Mouse (Mus musculus): ENCODE results near the gene Ccdc85b. TPM values are rescaled to one million over a fixed set of nuclear protein-coding genes. Genes with fewer than 3 reads are reported as not detected.

Ccdc85b gene
- total and polyA plus RNA-seq, 2 experiments from 2014 or later: 16.0 to 18.5 TPM

DNA sequence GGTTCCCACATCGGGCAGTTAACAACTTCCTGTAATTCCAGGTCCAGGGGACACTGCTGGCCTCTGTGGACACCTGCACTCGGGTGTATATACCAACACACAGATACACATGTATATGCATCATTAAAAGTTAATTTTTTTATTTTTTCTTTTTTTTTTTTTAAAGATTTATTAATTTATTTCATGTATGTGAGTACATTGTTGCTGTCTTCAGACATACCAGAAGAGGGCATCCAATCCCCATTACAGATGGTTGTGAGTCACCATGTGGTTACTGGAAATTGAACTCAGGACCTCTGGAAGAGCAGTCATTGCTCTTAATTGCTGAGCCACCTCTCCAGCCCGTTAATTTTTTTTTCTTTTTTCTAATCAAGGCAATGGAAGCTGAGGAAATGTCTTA lies 15.2 kb upstream of the Ccdc85b start:
- no peak for DNase-seq (ENCODE audit: low spot score)
- H3K36me3 ChIP-seq (ENCODE audit: insufficient read depth, low read length): no peaks in the 10 kb centered on the region
- TF ChIP-seq CTCF (IDR thresholded peaks at IDR 0.05; ENCODE audit: low read depth): peak; percentile 33
- no peak overlapping the region for H3K4me2 ChIP-seq (ENCODE audit: low read depth, low read length)
- 82% methylated on average over 3 of the region's 3 CpGs for WGBS
- no peak overlapping the region for H3K4me3 ChIP-seq (ENCODE audit: low read length)
- peaks cover 7% of the 10 kb centered on the region for H3K4me1 ChIP-seq (ENCODE audit: insufficient read depth, low read length)
- no peak for ATAC-seq
- no peaks in the 10 kb centered on the region for H3K27me3 ChIP-seq (ENCODE audit: insufficient read depth, low read length)
- H3K9me3 ChIP-seq (ENCODE audit: low read length): no peaks in the 10 kb centered on the region
- H3K9ac ChIP-seq (replicated peaks; ENCODE audit: low read length): no peak overlapping the region
- no peak overlapping the region for H3K27ac ChIP-seq

DNA sequence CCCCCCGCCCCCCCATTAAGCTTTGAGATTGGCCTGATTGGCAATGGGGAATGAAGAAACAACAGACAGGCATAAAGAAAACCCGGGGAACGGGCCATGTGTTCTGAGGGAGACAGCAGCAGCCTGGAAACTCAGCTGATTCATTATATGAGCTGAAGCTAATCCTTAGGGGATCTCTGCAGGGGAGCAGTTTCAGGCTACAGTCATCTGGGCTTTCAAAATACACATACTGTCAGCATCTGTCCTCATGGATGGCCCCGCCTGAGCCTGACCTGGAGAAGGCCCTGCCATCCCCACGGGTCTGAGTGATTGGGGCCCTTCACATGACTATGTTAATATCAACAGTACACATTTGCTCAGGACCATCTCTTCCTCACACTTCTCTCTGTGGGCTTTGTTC lies 14.2 kb upstream of the Ccdc85b start:
- DNase-seq (ENCODE audit: low spot score): no peak
- no peak overlapping the region for H3K4me3 ChIP-seq (ENCODE audit: low read length)
- H3K36me3 ChIP-seq (ENCODE audit: insufficient read depth, low read length): peaks cover 9% of the 10 kb centered on the region; the same call in 1 of the 2 replicates
- H3K27ac ChIP-seq: no peak overlapping the region
- H3K27me3 ChIP-seq (ENCODE audit: insufficient read depth, low read length): no peaks in the 10 kb centered on the region
- no peak overlapping the region for H3K4me2 ChIP-seq (ENCODE audit: low read depth, low read length)
- 33% methylated on average over 5 of the region's 5 CpGs for WGBS
- ATAC-seq: no peak
- peaks cover 7% of the 10 kb centered on the region for H3K4me1 ChIP-seq (ENCODE audit: insufficient read depth, low read length)
- no peak for TF ChIP-seq CTCF (IDR thresholded peaks at IDR 0.05; ENCODE audit: low read depth)
- no peak overlapping the region for H3K9ac ChIP-seq (replicated peaks; ENCODE audit: low read length)
- H3K9me3 ChIP-seq (ENCODE audit: low read length): no peaks in the 10 kb centered on the region

DNA sequence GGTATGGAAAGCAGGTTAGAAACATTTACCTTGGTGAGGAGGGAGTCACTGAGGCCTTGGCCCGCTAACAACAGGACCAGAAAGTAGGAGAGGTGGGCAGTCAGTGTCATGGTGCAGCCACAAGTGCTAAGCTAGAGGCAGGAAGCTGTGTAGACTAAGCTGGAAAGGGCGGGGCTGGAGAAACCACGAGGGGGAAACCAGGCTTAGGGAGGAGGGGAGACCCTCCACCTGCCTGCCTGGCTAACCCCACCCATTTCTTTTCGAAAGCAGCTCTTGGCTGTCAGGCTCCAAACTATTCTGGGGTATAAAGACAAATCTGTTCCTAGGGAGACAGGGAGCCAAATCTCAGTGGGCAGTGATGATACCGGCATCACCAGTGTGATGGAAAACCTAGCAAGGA lies 10.7 kb upstream of the Ccdc85b start, which contains the start of gene Ctsw:
Ctsw (minus strand) TSS at position 134 of the 400 bp plus-strand sequence.
- TF ChIP-seq CTCF (IDR thresholded peaks at IDR 0.05; ENCODE audit: low read depth): no peak
- Histone ChIP-seq H3K27ac (no peak within 1 kb of the TSS), H3K27me3 (ENCODE audit: insufficient read depth, low read length) (no peaks in the 10 kb centered on the region), H3K4me2 (ENCODE audit: low read depth, low read length) (no peak within 1 kb of the TSS), H3K9me3 (ENCODE audit: low read length) (no peaks in the 10 kb centered on the region), H3K9ac (replicated peaks; ENCODE audit: low read length) (no peak within 1 kb of the TSS), H3K4me3 (ENCODE audit: low read length) (no peak within 1 kb of the TSS), H3K4me1 (ENCODE audit: insufficient read depth, low read length) (no peaks in the 10 kb centered on the region), H3K36me3 (ENCODE audit: insufficient read depth, low read length) (peaks cover 27% of the 10 kb centered on the region)
- ATAC-seq (no peak), DNase-seq (ENCODE audit: low spot score) (no peak)
- WGBS: 57% methylated on average over 5 of the region's 5 CpGs

DNA sequence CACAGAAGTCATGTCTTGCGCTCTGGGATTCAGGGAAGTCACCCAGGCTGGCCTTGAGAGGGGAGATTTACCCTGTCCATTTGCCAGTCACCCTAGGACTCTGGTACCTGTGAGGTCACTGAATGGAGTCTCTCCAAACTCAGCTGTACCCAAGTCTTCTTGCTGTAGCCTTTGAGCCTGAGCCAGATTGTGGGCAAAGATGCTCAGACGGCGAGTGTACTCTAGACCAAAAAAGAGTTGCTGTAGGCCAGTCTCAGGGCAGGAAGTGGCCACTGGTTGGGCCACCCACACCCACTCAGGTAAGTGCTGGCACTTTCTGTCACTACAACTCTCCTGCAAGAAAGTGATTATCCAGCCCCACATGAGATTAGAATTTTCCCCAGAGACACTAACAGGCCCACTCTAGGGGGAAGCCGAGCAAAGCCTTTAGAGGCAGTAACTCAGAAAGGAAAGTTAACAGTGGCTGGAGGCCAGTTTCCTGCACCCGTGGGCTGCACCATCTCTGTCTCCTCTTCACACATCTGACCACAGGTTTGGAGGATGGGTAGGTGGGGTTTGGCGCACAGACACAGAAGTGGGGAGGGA lies 9.3 kb upstream of the Ccdc85b start:
- DNase-seq (ENCODE audit: low spot score): no peak
- Histone ChIP-seq H3K4me3 (ENCODE audit: low read length) (no peak overlapping the region), H3K27ac (no peak overlapping the region), H3K4me1 (ENCODE audit: insufficient read depth, low read length) (no peaks in the 10 kb centered on the region), H3K27me3 (ENCODE audit: insufficient read depth, low read length) (no peaks in the 10 kb centered on the region), H3K9me3 (ENCODE audit: low read length) (no peaks in the 10 kb centered on the region), H3K4me2 (ENCODE audit: low read depth, low read length) (no peak overlapping the region), H3K9ac (replicated peaks; ENCODE audit: low read length) (no peak overlapping the region), H3K36me3 (ENCODE audit: insufficient read depth, low read length) (peaks cover 35% of the 10 kb centered on the region)
- WGBS: 91% methylated on average over 6 of the region's 6 CpGs
- no peak for TF ChIP-seq CTCF (IDR thresholded peaks at IDR 0.05; ENCODE audit: low read depth)
- no peak for ATAC-seq

DNA sequence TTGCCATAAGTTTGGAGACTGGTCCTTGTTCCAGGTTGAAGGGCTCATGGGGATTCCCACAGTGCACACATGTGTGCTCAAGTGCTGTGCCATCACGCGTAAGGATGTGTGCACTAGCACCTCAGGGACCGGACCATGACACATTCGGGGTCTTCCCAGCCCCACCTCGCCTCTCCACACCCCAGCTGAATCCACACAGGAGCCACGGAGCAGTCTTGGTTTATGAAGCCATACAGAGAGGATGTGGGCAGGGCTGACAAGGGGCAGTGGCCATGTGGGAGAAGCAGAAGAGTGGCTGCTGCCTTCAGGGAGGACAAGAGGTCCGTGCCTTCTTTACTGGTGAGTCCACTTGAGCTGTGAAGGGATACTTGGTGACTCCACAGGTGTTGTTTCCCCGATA lies 7.3 kb upstream of the Ccdc85b start:
- Histone ChIP-seq H3K9ac (replicated peaks; ENCODE audit: low read length) (no peak overlapping the region), H3K27me3 (ENCODE audit: insufficient read depth, low read length) (no peaks in the 10 kb centered on the region), H3K36me3 (ENCODE audit: insufficient read depth, low read length) (peaks cover 35% of the 10 kb centered on the region), H3K4me2 (ENCODE audit: low read depth, low read length) (no peak overlapping the region), H3K4me1 (ENCODE audit: insufficient read depth, low read length) (peaks cover 8% of the 10 kb centered on the region), H3K4me3 (ENCODE audit: low read length) (no peak overlapping the region), H3K9me3 (ENCODE audit: low read length) (no peaks in the 10 kb centered on the region), H3K27ac (no peak overlapping the region)
- ATAC-seq (no peak), DNase-seq (ENCODE audit: low spot score) (no peak)
- no peak for TF ChIP-seq CTCF (IDR thresholded peaks at IDR 0.05; ENCODE audit: low read depth)
- 94% methylated on average over 8 of the region's 8 CpGs for WGBS

DNA sequence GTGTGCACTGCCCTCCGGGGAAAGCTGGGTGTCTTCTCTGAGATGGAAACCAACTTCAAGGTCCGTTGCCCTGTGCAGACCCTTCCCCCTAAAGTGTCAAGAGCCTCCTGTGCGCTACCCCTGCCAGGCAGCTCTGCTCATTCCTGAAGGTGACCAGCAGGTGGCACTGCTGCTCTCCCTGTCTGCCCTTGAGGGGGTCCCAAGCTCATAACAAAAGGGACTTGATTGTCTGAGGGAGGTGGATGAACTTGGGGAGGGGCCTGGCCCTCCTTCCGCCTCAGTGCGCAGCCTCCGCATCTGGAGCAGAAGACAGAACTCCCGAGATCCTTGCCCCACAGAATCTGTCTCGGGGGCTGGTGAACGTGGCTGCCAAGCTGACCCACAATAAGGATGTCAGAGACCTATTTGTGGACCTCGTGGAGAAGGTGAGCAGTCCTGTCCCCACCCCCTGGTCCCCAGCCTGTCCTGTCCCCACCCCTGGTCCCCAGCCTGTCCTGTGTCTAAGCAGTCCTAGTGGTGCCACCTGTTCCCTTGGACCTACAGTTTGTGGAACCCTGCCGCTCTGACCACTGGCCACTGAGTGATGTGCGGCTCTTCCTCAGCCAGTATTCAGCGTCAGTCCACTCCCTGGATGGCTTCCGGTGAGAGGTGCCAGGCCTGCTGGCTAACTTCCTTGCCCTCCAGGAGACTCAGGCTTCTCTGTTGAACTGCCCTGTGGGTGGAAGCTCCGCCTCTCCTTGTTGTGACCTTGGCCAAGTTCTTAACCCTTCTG lies 6.3 kb upstream of the Ccdc85b start:
- WGBS: 28% methylated on average over 15 of the region's 15 CpGs

DNA sequence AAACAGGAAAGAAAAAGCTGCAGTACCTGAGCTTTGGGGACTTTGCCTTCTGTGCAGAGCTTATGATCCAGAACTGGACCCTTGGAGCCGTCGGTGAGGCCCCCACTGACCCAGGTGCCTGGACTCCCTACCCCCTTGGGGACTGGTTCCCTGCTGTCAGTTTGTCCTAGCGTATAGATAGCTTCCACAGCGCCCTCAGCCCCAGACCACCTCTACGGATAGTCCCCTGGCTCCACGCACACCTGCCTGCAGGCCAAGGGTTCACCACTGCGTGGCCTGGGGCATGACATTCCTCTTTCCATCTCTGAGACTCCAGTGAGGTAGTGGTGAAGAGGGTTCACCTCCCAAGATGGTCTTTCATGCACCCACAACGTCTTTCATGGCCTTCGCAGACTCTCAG lies 5.5 kb upstream of the Ccdc85b start:
- peaks cover 35% of the 10 kb centered on the region for H3K36me3 ChIP-seq (ENCODE audit: insufficient read depth, low read length)
- H3K4me2 ChIP-seq (ENCODE audit: low read depth, low read length): no peak overlapping the region
- no peak overlapping the region for H3K4me3 ChIP-seq (ENCODE audit: low read length)
- peaks cover 8% of the 10 kb centered on the region for H3K4me1 ChIP-seq (ENCODE audit: insufficient read depth, low read length)
- WGBS: 90% methylated on average over 9 of the region's 9 CpGs
- ATAC-seq: no peak
- no peak for TF ChIP-seq CTCF (IDR thresholded peaks at IDR 0.05; ENCODE audit: low read depth)
- H3K27me3 ChIP-seq (ENCODE audit: insufficient read depth, low read length): no peaks in the 10 kb centered on the region
- no peak overlapping the region for H3K27ac ChIP-seq
- no peak overlapping the region for H3K9ac ChIP-seq (replicated peaks; ENCODE audit: low read length)
- H3K9me3 ChIP-seq (ENCODE audit: low read length): no peaks in the 10 kb centered on the region
- DNase-seq (ENCODE audit: low spot score): no peak

More for the DNA sequence above, 6.3 kb upstream of the Ccdc85b start:
- DNase-seq (ENCODE audit: low spot score) (peak; percentile 86), ATAC-seq (peak; percentile 44)
- TF ChIP-seq CTCF (IDR thresholded peaks at IDR 0.05; ENCODE audit: low read depth): peak; percentile 93
- 0 out of 2 replicates have a peak overlapping the region, but pooled peaks have one; percentile 19 for H3K9ac ChIP-seq (replicated peaks; ENCODE audit: low read length)
- 0 out of 2 replicates have a peak overlapping the region, but pooled peaks have one; percentile 16 for H3K4me3 ChIP-seq (ENCODE audit: low read length)
- peak overlapping the region; percentile 45 for H3K4me2 ChIP-seq (ENCODE audit: low read depth, low read length)
- H3K27ac ChIP-seq: peak overlapping the region; percentile 43
- peaks cover 35% of the 10 kb centered on the region for H3K36me3 ChIP-seq (ENCODE audit: insufficient read depth, low read length)
- H3K27me3 ChIP-seq (ENCODE audit: insufficient read depth, low read length): no peaks in the 10 kb centered on the region
- peaks cover 8% of the 10 kb centered on the region for H3K4me1 ChIP-seq (ENCODE audit: insufficient read depth, low read length)
- no peaks in the 10 kb centered on the region for H3K9me3 ChIP-seq (ENCODE audit: low read length)

Data from hindbrain, postnatal 0 days (tissue).